Mouse (Mus musculus): Measurements from ENCODE around the gene Pim3.

The Pim3 gene

GRCm38 (mm10) chr15:88837199-88837932, 24.6 kb upstream of the Pim3 start:
- peak; percentile 35 to 39 for DNase-seq (ENCODE audit: low spot score in 2 of 2)

- DNase-seq (ENCODE audit: low spot score in 2 of 2), result no peak
Observed at GRCm38 (mm10) chr15:88837977-88838376, 24.0 kb upstream of the Pim3 start.

- DNase-seq (ENCODE audit: low spot score in 2 of 2), result peak; percentile 69 to 70
Observed at GRCm38 (mm10) chr15:88839271-88839670, 22.7 kb upstream of the Pim3 start.

GRCm38 (mm10) chr15:88840126-88840525, 21.9 kb upstream of the Pim3 start:
- no peak for DNase-seq (ENCODE audit: low spot score in 2 of 2)

GRCm38 (mm10) chr15:88841160-88841559, 20.8 kb upstream of the Pim3 start:
- DNase-seq (ENCODE audit: low spot score in 2 of 2), result no peak

- DNase-seq (ENCODE audit: low spot score in 2 of 2), result no peak
Observed at GRCm38 (mm10) chr15:88841580-88842299, 20.2 kb upstream of the Pim3 start.

GRCm38 (mm10) chr15:88842300-88842673, 19.7 kb upstream of the Pim3 start:
- DNase-seq (ENCODE audit: low spot score in 2 of 2), result no peak

- DNase-seq (ENCODE audit: low spot score in 2 of 2), result peak; percentile 33 to 37
Observed at GRCm38 (mm10) chr15:88843486-88844097, 18.4 kb upstream of the Pim3 start.

GRCm38 (mm10) chr15:88844966-88845365, 17.0 kb upstream of the Pim3 start:
- no peak for DNase-seq (ENCODE audit: low spot score in 2 of 2)

- no peak for DNase-seq (ENCODE audit: low spot score in 2 of 2)
Observed at GRCm38 (mm10) chr15:88848661-88849060, 13.3 kb upstream of the Pim3 start.

GRCm38 (mm10) chr15:88849621-88850020, 12.4 kb upstream of the Pim3 start:
- DNase-seq (ENCODE audit: low spot score in 2 of 2), result no peak

- peak; percentile 79 to 81 for DNase-seq (ENCODE audit: low spot score in 2 of 2)
Observed at GRCm38 (mm10) chr15:88850146-88850826, 11.7 kb upstream of the Pim3 start.

- DNase-seq (ENCODE audit: low spot score in 2 of 2), result no peak
Observed at GRCm38 (mm10) chr15:88851076-88851475, 10.9 kb upstream of the Pim3 start.

GRCm38 (mm10) chr15:88851507-88852149, 10.4 kb upstream of the Pim3 start:
- no peak for DNase-seq (ENCODE audit: low spot score in 2 of 2)

- DNase-seq (ENCODE audit: low spot score in 2 of 2), result no peak
Observed at GRCm38 (mm10) chr15:88853106-88853505, 8.9 kb upstream of the Pim3 start.

- DNase-seq (ENCODE audit: low spot score in 2 of 2), result no peak
Observed at GRCm38 (mm10) chr15:88854119-88854968, 7.6 kb upstream of the Pim3 start.

GRCm38 (mm10) chr15:88854969-88855830, 6.8 kb upstream of the Pim3 start:
- no peak for DNase-seq (ENCODE audit: low spot score in 2 of 2)

- no peak for DNase-seq (ENCODE audit: low spot score in 2 of 2)
Observed at GRCm38 (mm10) chr15:88855896-88856417, 6.0 kb upstream of the Pim3 start.

GRCm38 (mm10) chr15:88856613-88857012, 5.4 kb upstream of the Pim3 start:
- DNase-seq (ENCODE audit: low spot score in 2 of 2), result no peak

GRCm38 (mm10) chr15:88857361-88857760, 4.6 kb upstream of the Pim3 start:
- DNase-seq (ENCODE audit: low spot score in 2 of 2), result no peak

Measured in frontal cortex, postnatal 36 days (tissue).